Mouse (Mus musculus) lung, adult 2 months (tissue): Measurements from ENCODE around the gene Lnpep.
A peak's percentile ranks its signal among the peaks of the same experiment; 100 is the strongest.

Experiments used
- CTCF ChIP-seq: fragments of 200-500 bp; IDR thresholded peaks from 2 replicates; pipeline ENCODE4 v1.5.1; 2011; ENCODE audit warnings: mild to moderate bottlenecking, low read length, control low read depth; ENCODE audit not compliant: insufficient read depth
- POLR2A ChIP-seq: fragments of 200-500 bp; IDR thresholded peaks from 2 replicates; pipeline ENCODE4 v1.6.1; 2011; ENCODE audit warnings: low read depth, mild to moderate bottlenecking, control low read depth, low read length, borderline replicate concordance; ENCODE audit errors: extremely low read depth

DNA sequence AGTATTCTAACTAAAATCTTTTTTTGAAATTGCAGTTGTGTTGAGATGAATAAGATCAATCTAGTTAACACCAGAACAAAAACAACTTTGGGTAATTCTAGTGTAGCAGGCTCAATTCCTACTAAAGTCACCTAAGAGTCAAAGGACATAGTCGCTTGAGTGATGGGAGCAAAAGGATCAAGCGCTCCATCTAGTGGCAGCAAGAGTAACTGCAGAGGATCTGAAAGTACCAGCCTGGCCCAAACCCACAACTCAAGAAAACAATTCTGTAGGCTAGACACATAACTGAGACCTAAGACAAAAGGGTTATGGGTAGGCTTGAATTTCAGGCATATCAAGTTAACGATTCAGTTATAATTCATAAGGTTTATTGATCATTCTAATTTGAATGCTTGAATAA lies 20.9 kb upstream of the Lnpep start:
- peak; percentile 73 for TF ChIP-seq CTCF
- no peak for TF ChIP-seq POLR2A
